Mouse (Mus musculus): ENCODE data around the gene Primpol.

DNA sequence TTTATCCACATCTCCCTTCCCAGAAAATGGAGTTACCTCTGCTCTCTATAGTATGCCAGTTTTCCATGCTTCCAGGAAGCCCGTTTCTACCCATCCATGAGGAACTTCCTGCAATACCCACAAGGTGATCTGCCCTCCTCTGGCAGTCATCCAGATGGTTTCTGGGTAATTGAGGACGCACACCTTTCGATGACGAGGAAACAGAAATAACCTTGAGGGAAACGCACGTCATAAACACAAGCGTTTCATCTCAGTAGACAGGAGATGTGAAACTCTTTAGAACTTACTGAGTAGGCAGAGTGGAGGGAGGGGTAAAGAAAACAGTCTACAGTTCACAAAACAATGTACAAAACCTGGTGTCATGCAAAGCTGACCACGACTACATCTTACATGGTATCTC is 67.0 kb downstream of the Primpol start:
- TF ChIP-seq POLR2A (IDR thresholded peaks at IDR 0.05; ENCODE audit: control insufficient read depth, extremely low read depth, insufficient read depth, low read length, poor library complexity) (no peak), CTCF (IDR thresholded peaks at IDR 0.05; ENCODE audit: borderline replicate concordance, control insufficient read depth, extremely low read depth, insufficient read depth, low read length, poor library complexity) (no peak)
